Mouse (Mus musculus): ENCODE results near the gene Nhsl1.

DNA sequence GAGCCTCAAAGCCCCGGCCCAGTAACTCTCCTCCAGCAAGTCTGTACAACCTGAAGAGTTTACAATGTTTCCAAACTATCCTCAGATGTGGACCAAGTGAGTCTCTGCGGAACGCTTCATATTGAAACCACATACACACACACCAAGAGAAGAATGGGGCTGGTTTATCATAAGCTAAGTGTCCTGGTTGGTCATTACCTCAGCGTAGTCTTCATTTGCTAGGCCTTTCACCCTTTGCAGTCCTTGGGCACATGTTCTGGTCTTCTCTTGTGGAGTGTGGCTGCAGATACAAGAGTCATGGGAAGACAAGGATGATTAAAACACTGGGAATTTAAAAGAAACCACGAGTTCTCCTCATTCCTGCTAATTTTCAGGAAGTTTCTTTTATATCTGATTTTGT lies 34.2 kb downstream of the Nhsl1 start:
- TF ChIP-seq CTCF (IDR thresholded peaks at IDR 0.05; ENCODE audit: control insufficient read depth, insufficient read depth, insufficient read length): no peak
- TF ChIP-seq USF1 (IDR thresholded peaks at IDR 0.05; ENCODE audit: low read depth): no peak
- TF ChIP-seq MAX (IDR thresholded peaks at IDR 0.05): no peak
- TF ChIP-seq MYOG (IDR thresholded peaks at IDR 0.05; ENCODE audit: control insufficient read depth, extremely low read depth, insufficient read length): no peak
- TF ChIP-seq FOSL1 (IDR thresholded peaks at IDR 0.05; ENCODE audit: insufficient read depth, low read length, poor library complexity, severe bottlenecking): no peak

Data from C2C12 (cell line).